Mouse (Mus musculus) ES-E14 (cell line): ENCODE measurements around the gene Slc6a17. TPM values are rescaled to one million over a fixed set of nuclear protein-coding genes. Genes with fewer than 3 reads are reported as not detected.

Source experiments
- DNase-seq: peaks from one replicate; pipeline ENCODE4 v3.0.0-alpha.2; 2013; ENCODE audit warnings: low read depth, low spot score
- H3K27ac ChIP-seq: 2 replicates; pipeline ENCODE4 v1.5.1; 2012; ENCODE audit warnings: low read depth, mild to moderate bottlenecking, low read length, moderate library complexity, mixed read lengths; ENCODE audit not compliant: poor library complexity, insufficient read depth, severe bottlenecking
- H3K36me3 ChIP-seq: 2 replicates; pipeline ENCODE4 v1.6.1; 2012; ENCODE audit warnings: mild to moderate bottlenecking, low read length, moderate library complexity, mixed read lengths; ENCODE audit not compliant: control insufficient read depth, poor library complexity, insufficient read depth, severe bottlenecking
- H3K4me1 ChIP-seq, 2 experiments: fragments of 150-350 bp in 1 of 2; sonication (generic) in 1 of 2; 2 replicates each; pipeline ENCODE4 v1.6.1; 2012; ENCODE audit warnings: low read length in 2 of 2, mild to moderate bottlenecking in 1 of 2, mixed read lengths in 1 of 2; ENCODE audit not compliant: control insufficient read depth in 2 of 2, insufficient read depth in 2 of 2, poor library complexity in 1 of 2
- H3K4me3 ChIP-seq, 2 experiments: fragments of 150-350 bp in 1 of 2; sonication (generic) in 1 of 2; 2 replicates each; pipeline ENCODE4 v1.5.1; 2012; ENCODE audit warnings: low read length in 2 of 2, low read depth in 1 of 2, mild to moderate bottlenecking in 1 of 2, mixed read lengths in 1 of 2; ENCODE audit not compliant: insufficient read depth in 1 of 2, poor library complexity in 1 of 2, severe bottlenecking in 1 of 2
- H3K9ac ChIP-seq: 2 replicates; pipeline ENCODE4 v1.6.1; 2012; ENCODE audit warnings: low read depth, mild to moderate bottlenecking, low read length, mixed read lengths; ENCODE audit not compliant: poor library complexity, insufficient read depth, severe bottlenecking
- H3K9me3 ChIP-seq: fragments of 150-350 bp; sonication (generic); 2 replicates; pipeline ENCODE4 v1.6.1; 2012; ENCODE audit warnings: low read depth, mild to moderate bottlenecking, low read length; ENCODE audit not compliant: control insufficient read depth, insufficient read depth
- CHD2 ChIP-seq: IDR thresholded peaks from 2 replicates; pipeline ENCODE4 v1.6.1; 2014; ENCODE audit warnings: mild to moderate bottlenecking, low read depth, low read length, inconsistent platforms
- HCFC1 ChIP-seq: IDR thresholded peaks from 2 replicates; pipeline ENCODE4 v1.6.1; 2012; ENCODE audit warnings: low read length, inconsistent platforms, borderline replicate concordance; ENCODE audit not compliant: insufficient read depth
- MAFK ChIP-seq: IDR thresholded peaks from 2 replicates; pipeline ENCODE4 v1.6.1; 2014; ENCODE audit warnings: mild to moderate bottlenecking, low read depth, low read length, inconsistent platforms; ENCODE audit not compliant: insufficient read depth
- ZC3H11A ChIP-seq: IDR thresholded peaks from 2 replicates; pipeline ENCODE4 v1.6.1; 2012; ENCODE audit warnings: low read depth, mild to moderate bottlenecking, inconsistent platforms, low read length, borderline replicate concordance
- ZNF384 ChIP-seq: IDR thresholded peaks from 2 replicates; pipeline ENCODE4 v1.6.1; 2012; ENCODE audit warnings: low read depth, low read length, inconsistent platforms
- in situ Hi-C, 2 experiments: fragments of 600-800 bp; cut with MboI; formaldehyde crosslinking; loops; one replicate each; pipeline ENCODE4 v1.15.1; 2025; ENCODE audit warnings: low sequenced_read_pairs in 2 of 2, inconsistent platforms in 1 of 2; ENCODE audit not compliant: unreplicated experiment in 2 of 2
- total RNA-seq: library from RNA; depleted of rRNA; stranded (reverse); fragments of 300-350 nt; gene quantifications from 2 replicates; pipeline ENCODE4 v1.2.3, GENCODE M21; 2012

The Slc6a17 gene
- total RNA-seq, 1 experiment = 0.49 TPM

DNA sequence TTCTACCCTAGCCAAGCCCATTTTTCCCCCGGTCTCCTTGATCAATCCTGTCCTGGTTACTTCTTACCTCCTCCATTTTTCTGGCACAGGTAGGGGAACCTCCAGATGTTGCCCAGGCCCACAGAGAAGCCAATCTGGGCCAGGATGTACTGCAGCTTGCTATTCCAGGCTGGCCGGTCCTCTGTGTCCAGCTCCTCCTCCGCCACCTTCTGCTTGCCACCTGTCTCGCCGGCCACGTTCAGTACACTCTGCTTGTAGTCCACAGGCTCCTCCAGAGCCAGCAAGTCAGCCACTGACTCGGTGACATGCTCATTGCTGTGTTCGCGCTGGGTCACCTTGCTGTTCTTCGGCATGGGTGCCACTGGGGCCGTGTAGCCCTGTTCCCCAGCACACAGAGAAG, 17.5 kb downstream of the Slc6a17 start:
- in situ Hi-C loops = no loop called here
- TF ChIP-seq CHD2 (no peak), ZC3H11A (no peak), ZNF384 (no peak), MAFK (no peak), HCFC1 (no peak)

DNA sequence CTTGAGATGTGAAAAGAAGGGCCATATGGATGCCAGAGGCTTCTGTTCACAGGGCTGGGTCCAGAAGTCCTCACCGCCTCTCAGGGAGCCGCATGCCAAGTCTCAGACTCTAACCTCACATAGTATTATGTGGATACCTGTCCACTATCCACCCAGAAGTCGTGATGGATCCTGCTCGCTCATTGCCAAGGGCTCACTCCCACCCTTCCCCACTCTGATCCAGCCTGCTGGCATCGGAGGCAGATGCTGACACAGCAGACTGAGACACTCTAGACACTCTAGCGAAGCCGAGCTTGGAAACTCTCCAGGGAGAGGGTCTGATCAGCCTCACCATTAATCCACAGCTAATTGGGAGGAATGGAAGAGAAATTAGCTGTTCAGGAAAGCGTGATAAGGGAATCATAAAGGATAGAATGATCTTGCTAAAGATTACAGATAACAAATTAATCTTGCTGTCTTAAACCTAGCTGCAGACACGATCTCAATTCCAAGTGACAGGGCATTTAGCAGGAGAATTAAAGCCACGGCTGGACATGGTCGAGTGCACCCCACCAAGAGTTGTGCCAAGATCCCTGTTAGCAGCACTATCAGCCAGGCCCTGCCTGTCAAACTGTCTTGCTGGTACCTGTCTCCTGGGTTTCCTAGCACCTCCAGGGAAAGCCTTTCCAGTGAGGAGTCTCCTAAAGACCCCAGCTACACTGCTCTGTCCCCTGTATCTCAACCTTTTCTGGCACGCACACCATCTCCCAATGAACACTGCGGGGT, 21.6 kb downstream of the Slc6a17 start:
- no peaks in the 10 kb centered on the region for H3K4me1 ChIP-seq
- H3K27ac ChIP-seq = no peak overlapping the region
- no peaks in the 10 kb centered on the region for H3K36me3 ChIP-seq
- no peak overlapping the region for H3K4me3 ChIP-seq
- no peak for DNase-seq
- in situ Hi-C loops = no loop called here
- H3K9ac ChIP-seq = no peak overlapping the region
- TF ChIP-seq CHD2 = no peak
- TF ChIP-seq ZNF384 = no peak
- no peak for TF ChIP-seq ZC3H11A
- no peaks in the 10 kb centered on the region for H3K9me3 ChIP-seq

More for the DNA sequence above, 17.5 kb downstream of the Slc6a17 start:
- no peaks in the 10 kb centered on the region for H3K4me1 ChIP-seq
- H3K36me3 ChIP-seq = no peaks in the 10 kb centered on the region
- H3K27ac ChIP-seq = no peak overlapping the region
- no peak overlapping the region for H3K4me3 ChIP-seq
- no peak for DNase-seq
- H3K9me3 ChIP-seq = no peaks in the 10 kb centered on the region
- H3K9ac ChIP-seq = no peak overlapping the region

DNA sequence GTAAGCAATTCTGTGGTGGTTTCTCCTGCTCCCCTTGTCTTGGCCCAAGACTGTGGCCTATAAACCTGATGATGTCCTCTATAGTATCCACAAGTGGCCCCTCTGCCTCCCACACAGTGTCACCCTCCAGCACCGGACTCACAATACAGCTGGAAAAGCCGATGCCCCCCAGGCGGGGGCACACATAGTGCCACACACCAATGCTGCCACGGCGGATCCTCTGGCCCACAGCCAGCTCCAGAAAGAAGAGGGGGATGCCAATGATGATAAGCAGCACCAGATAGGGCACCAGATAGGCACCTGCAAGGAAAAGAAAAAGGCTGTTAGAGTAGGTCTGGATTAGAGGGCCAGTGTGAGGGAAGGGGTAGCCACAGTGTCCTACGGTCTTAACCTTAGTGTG, 22.3 kb downstream of the Slc6a17 start:
- H3K4me3 ChIP-seq = no peak overlapping the region
- no peak overlapping the region for H3K9ac ChIP-seq
- in situ Hi-C loops = no loop called here
- H3K9me3 ChIP-seq = no peaks in the 10 kb centered on the region
- no peaks in the 10 kb centered on the region for H3K36me3 ChIP-seq
- no peak for TF ChIP-seq ZNF384
- no peak for TF ChIP-seq HCFC1
- TF ChIP-seq ZC3H11A = no peak
- TF ChIP-seq MAFK = no peak
- no peak for TF ChIP-seq CHD2
- no peak overlapping the region for H3K27ac ChIP-seq
- H3K4me1 ChIP-seq = no peaks in the 10 kb centered on the region
- no peak for DNase-seq

DNA sequence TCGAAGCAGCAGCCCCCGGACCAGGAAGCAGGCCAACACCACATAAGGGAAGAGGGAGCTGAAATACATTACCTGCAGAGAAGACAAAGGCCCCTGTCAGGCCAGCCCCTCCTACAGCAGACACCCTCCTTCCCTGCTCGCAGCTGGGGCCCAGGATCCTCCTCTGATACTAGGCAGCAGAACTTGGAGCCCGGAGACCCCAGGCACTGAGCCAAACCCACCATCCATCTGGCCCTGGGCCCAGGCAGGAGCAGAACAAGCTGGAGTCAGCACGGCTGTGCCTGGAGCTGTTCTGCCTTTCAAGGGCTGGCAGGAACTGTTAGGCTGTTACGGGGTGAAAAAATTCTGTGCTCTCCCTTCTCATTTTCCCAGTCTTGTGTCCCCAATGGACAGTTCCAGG, 26.4 kb downstream of the Slc6a17 start:
- H3K27ac ChIP-seq = no peak overlapping the region
- H3K4me3 ChIP-seq = no peak overlapping the region
- no peaks in the 10 kb centered on the region for H3K36me3 ChIP-seq
- H3K9ac ChIP-seq = no peak overlapping the region
- DNase-seq = no peak
- TF ChIP-seq HCFC1 (no peak), CHD2 (no peak), ZC3H11A (no peak), MAFK (no peak), ZNF384 (no peak)
- no peaks in the 10 kb centered on the region for H3K4me1 ChIP-seq
- no peaks in the 10 kb centered on the region for H3K9me3 ChIP-seq
- in situ Hi-C loops = no loop called here
